Mouse (Mus musculus) stomach, embryonic 15.5 days (tissue): ENCODE results near the gene Casc3. TPM values are rescaled to one million over a fixed set of nuclear protein-coding genes. Genes with fewer than 3 reads are reported as not detected.

Source experiments
- ATAC-seq: fragments of 200-750 bp; cut with Nextera tagmentation; 2 replicates; pipeline ENCODE4 v1.8.0; 2017; ENCODE audit warnings: low read depth, moderate number of reproducible peaks, moderate TSS enrichment; ENCODE audit not compliant: insufficient read depth, low FRiP score
- H3K27ac ChIP-seq: fragments of 300-500 bp; sonication (generic); 2 replicates; pipeline ENCODE4 v1.5.1; 2015; ENCODE audit warnings: mild to moderate bottlenecking, inconsistent platforms
- H3K27me3 ChIP-seq: fragments of 300-500 bp; sonication (generic); replicated peaks from 2 replicates; pipeline ENCODE4 v1.6.1; 2015; ENCODE audit warnings: inconsistent platforms
- H3K36me3 ChIP-seq: fragments of 300-500 bp; sonication (generic); 2 replicates; pipeline ENCODE4 v1.6.1; 2015; ENCODE audit warnings: inconsistent platforms
- H3K4me1 ChIP-seq: fragments of 300-500 bp; sonication (generic); 2 replicates; pipeline ENCODE4 v1.6.1; 2015; ENCODE audit warnings: inconsistent platforms
- H3K4me2 ChIP-seq: fragments of 300-500 bp; sonication (generic); 2 replicates; pipeline ENCODE4 v1.6.1; 2015; ENCODE audit warnings: mild to moderate bottlenecking, inconsistent platforms
- H3K4me3 ChIP-seq: fragments of 300-500 bp; sonication (generic); replicated peaks from 2 replicates; pipeline ENCODE4 v1.5.1; 2015; ENCODE audit warnings: inconsistent platforms
- H3K9ac ChIP-seq: fragments of 300-500 bp; sonication (generic); 2 replicates; pipeline ENCODE4 v1.6.1; 2015; ENCODE audit warnings: inconsistent platforms
- H3K9me3 ChIP-seq: fragments of 300-500 bp; sonication (generic); 2 replicates; pipeline ENCODE4 v1.6.1; 2016; ENCODE audit warnings: inconsistent platforms
- WGBS: fragments of 180-500 bp; shearing (Covaris S2); methylation state at CpG from one replicate; pipeline ENCODE4 v1.1.7; 2015; 5-methylcytosine and 5-hydroxymethylcytosine counted together
- polyA plus RNA-seq: library from polyadenylated mRNA; unstranded; fragments of >200 nt; fragmentation: Nextera tagmentation; extraction: Ambion mirVana; gene quantifications from 2 replicates; pipeline ENCODE4 v1.2.1, GENCODE M21; 2015

Casc3 gene
- 31.7 and 35.3 TPM in 2 replicates for polyA plus RNA-seq

DNA sequence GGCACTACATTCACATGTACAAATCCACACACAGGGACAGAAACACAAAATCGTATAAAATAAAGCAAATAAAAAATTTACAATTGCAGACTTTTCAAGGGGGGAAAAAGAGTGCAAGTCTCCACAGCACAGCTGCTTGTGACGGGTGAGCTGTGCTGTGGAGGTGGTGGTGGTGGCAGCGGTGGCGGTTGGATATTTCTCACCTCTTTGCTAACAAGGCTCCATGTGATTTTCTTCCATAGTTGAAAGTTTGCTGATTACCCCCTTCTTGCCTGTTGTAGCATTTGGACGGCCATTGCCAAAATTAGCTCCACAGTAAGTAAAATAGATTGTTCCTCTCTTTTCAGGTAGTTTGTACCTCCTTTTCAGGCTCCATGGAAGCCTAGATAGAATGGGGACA is at the start of gene Casc3:
Gene Casc3 (plus strand): TSS at position 301 of the 400 bp plus-strand sequence.
- WGBS: 93% methylated on average over 5 of the region's 5 CpGs
- H3K9me3 ChIP-seq: no peaks in the 10 kb centered on the region
- ATAC-seq: no peak
- H3K36me3 ChIP-seq: peaks cover 51% of the 10 kb centered on the region
- H3K4me1 ChIP-seq: peaks cover 7% of the 10 kb centered on the region; the same call in 1 of the 2 replicates
- H3K4me3 ChIP-seq: no peak within 1 kb of the TSS
- no peak within 1 kb of the TSS for H3K9ac ChIP-seq
- no peak within 1 kb of the TSS for H3K4me2 ChIP-seq
- H3K27me3 ChIP-seq: no peaks in the 10 kb centered on the region
- 0 out of 2 replicates have a peak within 1 kb of the TSS, but pooled peaks have one; percentile 1 for H3K27ac ChIP-seq

DNA sequence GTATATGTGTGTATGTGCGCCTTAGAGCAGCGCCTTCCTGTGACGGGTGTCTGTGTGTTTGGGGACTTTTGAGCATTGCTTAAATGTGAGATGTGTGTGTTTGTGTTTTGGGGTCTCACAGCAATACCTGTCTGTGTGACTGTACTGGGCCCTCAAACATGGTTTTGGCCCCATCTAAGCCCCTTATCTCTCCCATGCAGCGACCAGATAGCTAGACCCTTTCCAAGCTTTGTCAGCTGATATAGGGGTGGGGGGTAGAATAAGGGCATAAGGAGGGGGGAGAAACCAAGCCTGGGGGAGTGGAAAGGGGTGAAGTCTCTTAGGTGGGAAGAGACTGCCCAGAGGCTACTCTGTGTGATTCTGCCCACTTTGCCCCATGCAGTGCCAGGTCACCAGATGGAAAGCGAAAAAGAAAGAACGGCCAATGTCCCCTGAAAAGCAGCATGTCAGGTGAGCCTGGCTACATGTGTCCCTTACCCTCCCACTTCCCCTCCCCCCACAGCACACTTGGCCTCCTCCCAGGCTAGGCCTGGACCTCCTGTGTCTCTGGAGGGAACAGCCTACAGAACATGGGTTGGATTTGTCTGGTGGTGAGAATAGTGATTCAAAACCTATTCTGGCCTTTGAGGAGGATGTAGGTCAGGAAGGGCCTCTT is 48.9 kb upstream of the Casc3 start:
- H3K27ac ChIP-seq: no peak overlapping the region
- no peak overlapping the region for H3K9ac ChIP-seq
- no peak for ATAC-seq
- H3K27me3 ChIP-seq: no peaks in the 10 kb centered on the region
- 88% methylated on average over 6 of the region's 6 CpGs for WGBS
- peaks cover 48% of the 10 kb centered on the region for H3K4me1 ChIP-seq
- no peak overlapping the region for H3K4me2 ChIP-seq
- no peaks in the 10 kb centered on the region for H3K9me3 ChIP-seq
- H3K36me3 ChIP-seq: peaks cover 28% of the 10 kb centered on the region
- no peak overlapping the region for H3K4me3 ChIP-seq

DNA sequence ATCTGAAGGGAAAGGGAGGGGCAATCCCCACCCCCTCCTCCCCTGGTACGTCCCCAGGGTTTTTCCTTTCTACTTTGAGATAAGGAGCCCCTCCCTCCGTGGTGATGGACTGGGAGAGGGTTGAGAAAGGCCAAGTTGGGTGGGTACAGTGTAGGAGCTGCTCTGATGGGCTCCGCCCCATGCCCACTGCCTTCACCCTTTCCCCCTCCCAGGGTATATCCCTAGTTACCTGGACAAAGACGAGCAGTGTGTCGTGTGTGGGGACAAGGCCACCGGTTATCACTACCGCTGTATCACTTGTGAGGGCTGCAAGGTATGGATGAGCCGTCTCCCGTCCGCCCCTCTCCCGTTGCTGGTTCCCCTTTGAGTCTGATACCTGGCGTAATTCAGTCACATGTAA is 48.0 kb upstream of the Casc3 start:
- peaks cover 39% of the 10 kb centered on the region for H3K4me1 ChIP-seq
- no peaks in the 10 kb centered on the region for H3K9me3 ChIP-seq
- no peaks in the 10 kb centered on the region for H3K27me3 ChIP-seq
- 78% methylated on average over 12 of the region's 12 CpGs for WGBS
- no peak overlapping the region for H3K4me2 ChIP-seq
- H3K9ac ChIP-seq: no peak overlapping the region
- no peak overlapping the region for H3K27ac ChIP-seq
- ATAC-seq: no peak
- no peak overlapping the region for H3K4me3 ChIP-seq
- H3K36me3 ChIP-seq: peaks cover 34% of the 10 kb centered on the region

DNA sequence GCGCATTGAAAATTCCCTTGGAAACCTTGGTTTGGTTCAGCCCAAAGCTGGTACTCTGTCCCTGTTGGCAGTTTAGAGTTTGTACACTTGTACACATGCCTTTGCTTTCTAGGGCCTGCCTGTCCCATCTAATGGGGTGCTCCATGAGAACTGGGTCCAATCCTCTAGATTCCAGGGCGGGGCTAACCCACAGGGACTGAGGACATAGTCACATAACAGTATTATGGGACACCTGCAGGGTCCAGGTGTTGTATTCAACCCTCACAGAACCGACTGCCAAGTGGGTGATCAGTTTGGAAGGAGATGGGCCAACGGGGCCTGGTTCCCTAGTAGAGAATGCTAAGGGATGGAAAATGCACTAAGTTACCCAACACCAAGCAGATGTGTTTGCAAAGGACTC is 42.8 kb upstream of the Casc3 start:
- ATAC-seq: no peak
- Histone ChIP-seq H3K9ac (no peak overlapping the region), H3K27ac (no peak overlapping the region), H3K4me3 (no peak overlapping the region), H3K36me3 (peaks cover 57% of the 10 kb centered on the region), H3K9me3 (no peaks in the 10 kb centered on the region), H3K4me1 (peaks cover 30% of the 10 kb centered on the region), H3K4me2 (no peak overlapping the region), H3K27me3 (no peaks in the 10 kb centered on the region)
- WGBS: 97% methylated on average over 4 of the region's 4 CpGs

DNA sequence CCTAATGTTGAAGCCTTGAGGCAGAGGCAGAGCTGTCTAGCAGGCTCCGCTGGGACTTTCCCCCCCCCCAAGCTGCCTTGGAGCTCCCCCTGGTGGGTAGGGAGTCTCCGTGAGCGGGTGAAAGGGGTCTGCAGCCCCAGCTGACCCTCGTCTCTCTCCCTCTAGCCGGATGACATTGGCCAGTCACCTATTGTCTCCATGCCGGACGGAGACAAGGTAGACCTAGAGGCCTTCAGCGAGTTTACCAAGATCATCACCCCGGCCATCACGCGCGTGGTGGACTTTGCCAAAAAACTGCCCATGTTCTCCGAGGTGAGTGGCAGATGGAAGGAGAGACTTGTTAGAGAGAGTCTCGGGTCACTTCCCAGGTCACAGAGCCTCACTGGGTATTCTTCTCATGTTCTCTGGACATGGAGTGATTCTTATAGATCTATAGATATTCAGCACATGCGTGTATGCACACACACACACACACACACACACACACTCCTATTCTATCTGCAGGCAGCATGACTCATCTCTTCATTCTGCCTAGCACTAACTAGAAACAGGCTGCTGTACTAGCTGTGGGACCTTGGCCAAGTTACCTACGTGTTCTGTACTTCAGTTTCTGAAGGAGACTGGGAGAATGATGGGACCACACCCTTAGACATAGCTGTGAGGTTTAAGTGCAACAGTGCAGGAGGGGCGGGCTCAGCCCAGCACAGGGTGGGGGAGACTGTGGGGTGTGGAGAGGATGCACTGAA is 41.8 kb upstream of the Casc3 start:
- Histone ChIP-seq H3K4me3 (no peak overlapping the region), H3K9me3 (no peaks in the 10 kb centered on the region), H3K27me3 (no peaks in the 10 kb centered on the region), H3K9ac (no peak overlapping the region), H3K4me2 (no peak overlapping the region), H3K4me1 (peaks cover 40% of the 10 kb centered on the region), H3K27ac (peak overlapping the region; percentile 83), H3K36me3 (peaks cover 49% of the 10 kb centered on the region)
- peak; percentile 41; the same call in 1 of the 2 replicates for ATAC-seq
- WGBS: 61% methylated on average over 17 of the region's 17 CpGs

DNA sequence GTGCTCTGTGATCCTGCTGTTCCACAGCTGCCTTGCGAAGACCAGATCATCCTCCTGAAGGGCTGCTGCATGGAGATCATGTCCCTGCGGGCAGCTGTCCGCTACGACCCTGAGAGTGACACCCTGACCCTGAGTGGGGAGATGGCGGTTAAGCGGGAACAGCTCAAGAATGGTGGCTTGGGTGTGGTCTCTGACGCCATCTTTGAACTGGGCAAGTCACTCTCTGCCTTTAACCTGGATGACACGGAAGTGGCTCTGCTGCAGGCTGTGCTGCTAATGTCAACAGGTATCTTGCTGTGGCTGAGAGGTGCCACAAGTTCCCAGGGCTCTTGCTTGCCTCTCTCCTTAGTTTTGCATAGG is 41.2 kb upstream of the Casc3 start:
- Histone ChIP-seq H3K4me1 (peaks cover 45% of the 10 kb centered on the region), H3K27ac (peak overlapping the region; percentile 83), H3K9ac (no peak overlapping the region), H3K4me3 (no peak overlapping the region), H3K36me3 (peaks cover 48% of the 10 kb centered on the region), H3K4me2 (no peak overlapping the region), H3K9me3 (no peaks in the 10 kb centered on the region), H3K27me3 (no peaks in the 10 kb centered on the region)
- 87% methylated on average over 8 of the region's 8 CpGs for WGBS
- no peak for ATAC-seq

DNA sequence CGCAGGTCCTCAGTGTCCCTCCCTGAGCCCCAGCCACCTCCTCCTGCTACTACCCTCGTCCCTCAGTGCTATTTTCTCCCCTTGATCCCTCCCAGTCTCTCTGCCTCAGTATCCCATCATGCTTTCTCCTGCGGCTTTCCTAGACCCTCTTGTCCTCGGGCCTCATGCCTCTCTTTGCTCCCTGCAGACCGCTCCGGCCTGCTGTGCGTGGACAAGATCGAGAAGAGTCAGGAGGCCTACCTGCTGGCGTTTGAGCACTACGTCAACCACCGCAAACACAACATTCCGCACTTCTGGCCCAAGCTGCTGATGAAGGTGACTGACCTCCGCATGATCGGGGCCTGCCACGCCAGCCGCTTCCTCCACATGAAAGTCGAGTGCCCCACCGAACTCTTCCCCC is 40.6 kb upstream of the Casc3 start:
- Histone ChIP-seq H3K9me3 (no peaks in the 10 kb centered on the region), H3K4me1 (peaks cover 51% of the 10 kb centered on the region), H3K4me3 (no peak overlapping the region), H3K27ac (peak overlapping the region; percentile 83; the same call in 1 of the 2 replicates), H3K36me3 (peaks cover 50% of the 10 kb centered on the region), H3K9ac (no peak overlapping the region), H3K4me2 (no peak overlapping the region), H3K27me3 (no peaks in the 10 kb centered on the region)
- WGBS: 81% methylated on average over 18 of the region's 18 CpGs
- ATAC-seq: no peak

DNA sequence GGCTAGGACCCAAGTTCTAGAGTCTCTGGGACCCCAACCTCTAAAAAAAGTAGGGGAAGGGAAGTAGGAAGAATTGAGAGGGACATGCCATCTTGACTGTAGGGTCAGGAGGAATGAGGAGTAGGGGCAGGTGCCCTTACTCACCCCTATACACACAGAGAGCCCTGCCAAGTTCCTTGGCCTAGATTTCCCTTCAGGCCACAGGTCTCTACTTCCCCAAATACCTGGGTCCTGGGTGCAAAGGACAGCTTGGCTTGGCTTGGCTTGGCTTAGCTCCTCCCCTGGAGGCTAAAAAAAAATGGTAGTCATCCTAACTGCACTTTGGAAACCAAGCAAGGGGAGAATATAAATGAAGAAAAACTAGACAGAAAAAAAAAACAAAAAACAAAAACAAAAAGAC is 40.0 kb upstream of the Casc3 start:
- Histone ChIP-seq H3K4me1 (peaks cover 53% of the 10 kb centered on the region), H3K27me3 (no peaks in the 10 kb centered on the region), H3K9ac (no peak overlapping the region), H3K9me3 (no peaks in the 10 kb centered on the region), H3K27ac (no peak overlapping the region), H3K36me3 (peaks cover 53% of the 10 kb centered on the region), H3K4me3 (no peak overlapping the region), H3K4me2 (no peak overlapping the region)
- no peak for ATAC-seq

DNA sequence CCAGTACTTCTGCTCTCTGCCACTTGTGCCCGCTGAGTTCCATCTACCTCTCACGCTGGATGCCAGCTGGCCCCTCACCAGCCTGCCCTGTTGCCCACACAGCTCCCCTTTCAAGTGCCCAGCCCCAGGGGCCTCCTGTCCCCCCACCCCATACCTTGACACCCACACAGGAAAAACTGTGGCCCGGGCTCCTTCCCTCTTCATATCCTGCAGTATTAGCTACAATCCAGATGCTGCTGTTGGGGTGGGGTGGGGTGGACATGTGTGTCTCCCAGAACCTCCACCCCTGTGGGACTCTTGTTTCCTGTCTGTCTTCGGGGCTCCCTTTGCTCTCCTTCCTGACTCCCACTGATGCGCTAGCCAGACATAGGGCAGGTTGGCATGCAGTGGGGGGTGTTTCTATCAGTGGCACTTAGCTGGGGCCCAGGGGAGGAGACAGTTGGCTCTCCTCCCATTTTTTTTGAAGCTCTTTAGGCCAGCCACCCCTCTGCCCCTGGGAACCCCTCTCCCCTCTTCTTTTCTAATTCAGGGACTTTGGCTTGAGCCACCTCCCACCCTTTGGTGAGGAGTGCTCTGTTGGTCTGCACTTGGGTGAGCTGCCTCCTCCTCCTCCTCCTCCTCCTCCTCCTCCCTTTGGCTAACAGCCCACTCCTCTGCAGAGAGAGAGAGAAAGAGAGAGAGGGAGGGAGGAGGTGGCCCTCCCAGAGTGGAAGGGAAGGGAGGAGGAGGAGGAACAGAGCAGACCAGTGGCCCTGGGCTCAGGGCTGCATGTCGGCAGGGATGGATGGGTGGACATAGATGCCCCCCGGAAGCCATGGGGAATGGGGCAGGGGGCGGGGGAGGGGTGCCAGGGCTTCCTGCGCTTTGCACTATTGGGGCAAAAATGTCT is 39.0 kb upstream of the Casc3 start:
- WGBS: 48% methylated on average over 8 of the region's 9 CpGs
- H3K4me3 ChIP-seq: no peak overlapping the region
- H3K4me2 ChIP-seq: 0 out of 2 replicates have a peak overlapping the region, but pooled peaks have one; percentile 5
- no peaks in the 10 kb centered on the region for H3K9me3 ChIP-seq
- H3K9ac ChIP-seq: no peak overlapping the region
- peak overlapping the region; percentile 40 for H3K27ac ChIP-seq
- no peak for ATAC-seq
- peaks cover 48% of the 10 kb centered on the region for H3K36me3 ChIP-seq
- no peaks in the 10 kb centered on the region for H3K27me3 ChIP-seq
- peaks cover 53% of the 10 kb centered on the region for H3K4me1 ChIP-seq

DNA sequence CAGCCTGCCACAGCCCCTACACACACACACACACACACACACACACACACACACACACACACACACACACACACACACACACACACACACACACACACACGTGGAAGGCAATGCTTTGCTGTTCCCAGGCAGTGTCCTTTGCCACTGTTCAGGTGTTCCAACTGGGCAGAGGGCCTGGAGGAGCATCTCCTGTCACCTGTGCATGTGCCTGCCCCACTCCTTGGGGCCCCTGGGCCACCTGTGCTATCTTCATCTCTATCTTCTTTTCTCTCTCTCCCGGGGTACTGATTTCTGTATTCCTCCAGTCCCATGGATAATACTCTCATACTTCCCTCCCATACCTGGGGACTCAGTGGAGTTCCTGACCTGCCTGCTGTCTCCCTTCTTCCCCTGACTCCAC is 38.4 kb upstream of the Casc3 start:
- peaks cover 53% of the 10 kb centered on the region for H3K4me1 ChIP-seq
- no peak overlapping the region for H3K4me3 ChIP-seq
- no peak for ATAC-seq
- WGBS: 25% methylated on average over 2 of the region's 2 CpGs
- no peak overlapping the region for H3K9ac ChIP-seq
- no peak overlapping the region for H3K4me2 ChIP-seq
- H3K9me3 ChIP-seq: no peaks in the 10 kb centered on the region
- H3K27ac ChIP-seq: no peak overlapping the region
- H3K36me3 ChIP-seq: peaks cover 45% of the 10 kb centered on the region
- no peaks in the 10 kb centered on the region for H3K27me3 ChIP-seq

DNA sequence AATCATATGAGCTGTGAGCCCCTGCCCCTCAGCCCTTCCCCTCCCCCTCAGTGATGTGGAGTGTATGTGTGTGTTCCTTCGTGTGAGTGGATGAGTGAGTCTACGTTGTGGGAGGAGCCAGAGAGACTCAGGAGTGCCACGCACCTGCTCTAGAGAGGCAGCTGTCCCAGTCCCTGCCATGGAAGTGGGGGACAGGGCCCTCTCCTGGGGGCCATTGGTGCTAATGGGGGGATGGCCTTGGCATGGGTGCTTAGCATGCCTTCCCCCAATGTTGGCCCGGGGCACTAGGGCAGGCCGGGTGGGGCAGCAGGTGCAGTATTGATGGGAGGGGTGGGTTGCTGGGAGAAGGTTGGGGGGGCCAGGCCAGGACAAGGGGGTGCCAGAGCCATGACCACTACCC is 37.9 kb upstream of the Casc3 start:
- no peak overlapping the region for H3K9ac ChIP-seq
- peak overlapping the region; percentile 41; the same call in 1 of the 2 replicates for H3K27ac ChIP-seq
- no peaks in the 10 kb centered on the region for H3K27me3 ChIP-seq
- H3K4me3 ChIP-seq: no peak overlapping the region
- H3K4me2 ChIP-seq: 0 out of 2 replicates have a peak overlapping the region, but pooled peaks have one; percentile 43
- H3K9me3 ChIP-seq: no peaks in the 10 kb centered on the region
- peaks cover 56% of the 10 kb centered on the region for H3K4me1 ChIP-seq
- H3K36me3 ChIP-seq: peaks cover 42% of the 10 kb centered on the region
- WGBS: 49% methylated on average over 5 of the region's 5 CpGs
- ATAC-seq: no peak
